Mouse (Mus musculus) retina, postnatal 1 day (tissue): ENCODE data around the gene Klhl8.

ENCODE experiments used
- DNase-seq: peaks from one replicate; pipeline ENCODE4 v3.0.0-alpha.2; 2012

Klhl8 gene

DNA sequence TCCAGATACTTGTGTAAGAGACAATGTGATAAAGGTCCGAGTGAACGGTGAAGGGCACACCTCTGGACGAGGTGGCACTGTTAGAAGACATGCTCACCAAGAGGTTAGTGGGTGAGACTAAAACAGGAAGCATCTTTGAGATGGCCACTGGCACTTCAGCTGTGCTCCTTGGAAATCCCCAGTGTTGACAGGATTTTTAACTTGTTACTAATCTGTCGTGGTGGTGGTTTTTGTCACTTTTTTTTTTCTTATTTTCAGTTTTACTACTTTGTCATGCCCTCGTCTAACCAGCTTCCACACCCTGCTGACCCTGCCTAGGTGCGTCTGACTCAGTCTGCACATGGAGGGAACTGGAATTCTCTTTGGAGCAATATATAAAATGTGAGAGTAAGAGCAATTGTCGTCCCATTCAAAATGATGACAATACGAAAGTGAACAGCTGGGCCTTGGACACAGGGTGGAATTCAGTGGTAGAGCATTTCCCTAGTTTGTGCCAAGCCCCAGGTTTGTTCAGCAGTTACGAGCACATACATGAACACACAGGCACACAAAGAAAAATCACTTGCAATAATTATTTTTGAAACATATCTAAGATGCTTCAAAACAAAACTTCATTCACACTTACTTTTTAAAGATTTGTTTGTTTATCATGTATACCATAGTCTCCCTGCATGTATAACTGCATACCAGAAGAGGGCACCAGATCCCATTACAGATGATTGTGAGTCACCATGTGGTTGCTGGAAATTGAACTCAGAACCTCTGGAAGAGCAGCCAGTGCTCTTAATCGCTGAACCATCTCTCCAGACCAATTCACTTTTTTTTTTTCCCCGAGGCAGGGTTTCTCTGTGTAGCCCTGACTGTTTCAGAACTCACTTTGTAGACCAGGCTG lies 3.5 kb upstream of the Klhl8 start:
- DNase-seq = no peak

DNA sequence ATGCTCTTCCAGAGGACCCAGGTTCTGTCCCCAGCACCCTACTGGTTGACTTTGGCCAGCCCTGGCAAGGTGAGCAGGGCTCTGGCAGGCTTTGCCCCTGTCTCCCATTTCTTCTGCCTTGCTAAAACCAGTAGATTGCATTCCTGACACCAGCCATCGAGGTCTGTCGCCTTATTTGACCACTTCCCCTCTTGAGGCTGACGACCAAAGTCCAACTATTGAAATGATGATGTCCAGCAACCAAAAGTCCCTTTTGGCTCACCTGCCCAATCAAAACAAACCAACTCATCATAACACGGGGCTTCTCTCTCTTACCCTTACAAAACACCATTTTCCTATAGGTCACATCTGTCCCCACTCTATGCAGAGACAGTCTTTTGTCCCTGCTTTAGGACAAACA lies 2.1 kb upstream of the Klhl8 start:
- DNase-seq = no peak

DNA sequence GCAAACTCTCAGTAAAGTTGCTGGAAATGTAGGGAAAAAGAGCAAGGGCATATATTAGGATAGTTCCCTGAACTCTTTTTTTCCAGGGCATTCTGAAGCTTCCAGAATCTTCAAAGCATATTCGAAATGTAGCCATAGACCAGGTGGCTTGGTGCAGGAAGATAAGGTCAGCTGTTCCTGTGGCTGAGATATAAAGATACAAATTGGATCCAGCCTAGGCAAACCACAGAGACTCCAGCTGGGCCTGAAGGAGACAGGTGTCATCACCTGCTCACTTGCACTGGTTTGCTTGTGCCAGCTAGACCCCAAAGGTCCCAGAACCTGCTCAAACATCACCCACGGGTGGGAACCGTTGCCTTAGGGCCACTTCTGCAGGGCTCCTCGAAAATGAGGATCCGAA lies 496 bp upstream of the Klhl8 start:
- DNase-seq = no peak

DNA sequence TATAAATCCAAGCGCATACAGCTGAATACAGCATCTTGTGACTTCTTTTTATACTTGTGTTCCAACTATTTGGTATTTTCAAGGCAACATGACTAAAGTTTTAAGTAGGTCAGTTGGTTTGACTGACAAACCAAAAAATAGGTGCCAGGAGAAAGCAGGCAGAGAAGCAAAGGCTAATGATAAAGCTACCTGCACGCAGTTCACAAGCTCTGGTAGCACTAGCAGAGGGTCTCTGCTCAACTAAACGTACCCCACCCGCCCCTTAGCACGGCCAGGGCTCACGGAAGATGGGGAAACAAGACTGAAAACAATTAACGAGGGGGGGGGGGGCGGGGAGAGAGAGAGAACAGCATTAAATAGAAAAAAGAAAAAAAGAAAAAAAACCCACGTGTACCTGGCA lies 903 bp downstream of the Klhl8 start:
- no peak for DNase-seq

DNA sequence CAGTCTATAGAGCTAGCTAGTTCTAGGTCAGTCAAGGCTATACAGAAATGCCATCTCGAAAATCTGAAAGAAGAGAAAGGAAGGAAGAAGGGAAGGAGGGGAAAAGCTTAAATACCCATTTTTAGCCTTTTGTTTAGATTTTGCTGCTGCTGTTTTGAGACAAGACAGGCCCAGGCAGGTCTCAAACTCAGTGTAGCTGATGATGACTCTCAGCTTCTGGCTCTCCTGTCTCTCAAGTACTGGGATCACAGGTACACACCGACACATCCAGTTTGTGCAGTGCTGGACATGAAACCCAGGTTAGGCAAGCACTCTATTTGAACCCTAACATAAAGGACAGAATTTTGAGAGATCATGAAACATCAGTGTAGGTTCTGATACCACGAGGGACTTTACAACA lies 1.6 kb downstream of the Klhl8 start:
- DNase-seq = no peak

DNA sequence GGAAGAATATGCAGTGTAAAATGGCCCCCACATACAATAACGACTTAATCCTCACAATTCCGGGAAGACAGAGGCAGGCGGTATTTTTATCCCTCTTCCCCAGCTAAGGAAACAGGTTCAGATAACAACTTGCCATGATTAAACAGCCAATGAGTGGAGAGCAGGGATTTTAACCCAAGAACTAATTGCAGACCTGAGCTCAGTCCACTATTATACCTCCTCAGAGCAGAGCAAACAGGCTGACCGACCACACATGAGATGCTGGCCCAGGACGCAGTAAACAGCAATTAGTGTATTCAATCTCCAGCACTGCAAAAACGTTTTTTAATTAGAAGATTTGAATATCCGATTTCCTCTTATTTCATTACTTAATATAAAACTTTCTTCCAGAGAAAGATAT lies 2.2 kb downstream of the Klhl8 start:
- no peak for DNase-seq

DNA sequence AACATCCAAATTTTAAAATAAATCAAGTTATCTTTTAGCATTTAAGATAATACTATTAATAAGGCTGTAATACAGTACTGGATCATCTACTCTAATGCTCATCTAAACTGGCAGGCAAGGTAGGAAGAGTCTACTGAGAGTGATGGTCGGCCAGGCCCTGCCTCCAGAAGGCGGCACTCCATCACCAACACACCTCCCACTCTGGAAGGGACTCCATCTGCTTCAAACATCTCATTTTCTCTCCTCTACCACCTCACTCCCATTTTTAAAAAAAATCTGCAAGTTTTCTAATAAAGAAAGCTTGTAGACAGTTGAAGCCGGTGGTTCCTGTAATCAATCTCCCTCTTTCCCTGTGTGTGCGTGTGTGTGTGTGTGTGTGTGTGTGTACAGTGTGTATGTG lies 3.2 kb downstream of the Klhl8 start:
- no peak for DNase-seq

DNA sequence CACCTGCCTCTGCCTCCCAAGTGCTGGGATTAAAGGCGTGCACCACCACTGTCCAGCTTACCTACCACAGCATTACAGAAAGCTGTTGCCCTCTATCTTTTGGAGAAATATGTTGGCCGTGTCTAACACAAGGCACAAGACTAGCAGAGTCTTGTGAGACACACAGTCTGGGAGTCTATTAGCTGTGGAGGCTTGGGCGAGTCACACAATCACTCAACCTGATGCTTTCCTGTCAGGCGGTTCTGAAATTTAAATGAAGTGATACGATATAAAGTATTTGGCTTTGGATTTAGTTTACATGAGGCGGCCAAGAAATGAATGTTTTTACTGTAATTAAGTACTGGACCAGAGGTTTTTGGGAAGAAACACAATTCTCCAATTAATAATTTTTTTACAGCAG lies 4.9 kb downstream of the Klhl8 start:
- no peak for DNase-seq

DNA sequence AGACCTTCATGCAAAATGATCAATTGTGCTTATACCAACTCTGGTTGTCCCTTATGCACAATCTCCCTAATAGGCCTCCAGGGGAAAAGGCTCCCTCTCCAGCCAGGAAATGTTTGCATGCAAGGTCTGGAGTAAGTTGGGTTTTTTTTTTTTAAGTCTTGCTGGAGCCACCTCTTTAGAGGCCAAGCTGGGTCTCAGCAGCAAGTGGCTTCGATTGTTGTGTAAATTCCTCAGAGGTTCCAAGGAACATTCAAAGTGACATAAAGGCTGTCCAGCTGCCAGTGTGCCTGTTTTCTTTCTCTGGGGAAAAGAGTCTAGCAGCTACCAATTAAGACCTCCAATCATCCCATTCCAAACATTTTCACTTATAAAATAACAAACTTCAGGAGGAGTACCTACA lies 12.7 kb downstream of the Klhl8 start:
- DNase-seq = no peak

DNA sequence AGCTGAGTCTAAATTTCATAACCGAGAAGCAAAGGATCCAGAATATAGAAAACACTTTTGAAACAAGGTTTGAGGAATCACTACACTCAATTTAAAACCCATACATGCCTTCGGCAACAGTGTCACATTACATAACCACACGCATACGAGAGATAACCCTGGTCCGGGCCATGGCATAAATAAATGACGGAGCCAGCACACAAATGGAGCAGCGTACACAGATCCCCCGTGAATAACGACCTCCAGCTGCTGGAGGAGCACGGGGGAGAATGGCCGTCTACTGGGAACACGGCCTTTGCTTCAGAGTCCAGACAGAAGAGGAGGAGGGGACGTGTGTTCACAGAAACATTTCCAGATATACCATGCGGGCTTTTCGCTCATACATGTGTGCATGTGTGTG lies 21.3 kb downstream of the Klhl8 start:
- no peak for DNase-seq

DNA sequence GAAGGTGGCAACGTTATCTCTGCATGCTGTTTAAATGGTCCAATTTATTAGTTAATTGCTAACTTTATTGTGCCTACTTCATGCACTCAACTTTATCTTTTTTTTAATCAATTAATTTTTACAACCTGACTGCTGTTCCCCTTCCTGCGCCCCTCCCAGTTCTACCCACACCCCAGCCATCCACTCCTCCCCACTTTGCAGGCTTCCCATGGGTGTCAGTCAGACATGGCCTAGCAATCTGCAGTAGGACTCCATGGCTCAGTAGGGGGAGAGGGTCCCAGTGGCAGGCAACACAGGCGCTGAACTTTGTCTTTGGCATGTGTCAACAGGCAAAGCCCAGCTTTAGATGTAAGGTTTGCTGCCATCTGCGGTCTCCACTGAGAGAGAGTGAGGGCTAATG lies 47.3 kb downstream of the Klhl8 start:
- no peak for DNase-seq

DNA sequence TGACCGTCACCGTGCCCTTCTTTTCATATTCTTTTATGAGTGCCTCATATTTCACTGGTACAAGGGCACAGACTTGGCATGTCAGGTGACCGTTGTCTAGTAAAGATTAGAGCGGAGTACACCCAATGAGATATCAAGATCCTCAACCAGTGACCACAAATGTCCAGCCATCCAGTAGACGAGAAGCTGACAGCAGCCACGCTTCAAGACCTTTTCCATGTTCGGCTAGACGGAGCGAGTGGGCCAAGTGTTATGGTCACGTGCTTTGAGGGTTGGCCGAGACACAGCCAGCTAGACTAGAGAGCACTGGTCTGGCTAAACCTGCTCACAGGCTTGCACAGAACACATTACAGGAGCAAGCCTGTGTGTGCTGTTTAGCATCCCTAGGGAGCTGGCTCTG lies 50.4 kb downstream of the Klhl8 start:
- DNase-seq = no peak

DNA sequence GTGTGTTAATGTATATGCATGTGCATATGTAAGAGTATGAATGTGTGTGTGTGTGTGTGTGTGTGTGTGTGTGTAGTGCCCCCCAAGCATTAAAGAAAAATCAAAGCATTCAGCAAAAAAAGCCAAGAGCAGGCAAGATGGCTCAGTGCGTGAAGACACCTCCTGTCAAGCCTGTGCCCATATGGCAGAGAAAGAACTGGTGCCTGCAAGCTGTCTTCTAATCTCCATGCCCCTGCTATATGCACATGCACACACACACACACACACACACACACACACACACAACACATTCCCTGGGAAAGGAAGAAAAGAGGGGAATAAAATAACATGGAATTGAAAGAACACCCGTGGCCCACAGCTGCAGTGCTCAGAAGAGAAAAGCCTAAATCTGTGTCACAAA lies 53.9 kb downstream of the Klhl8 start:
- DNase-seq = no peak

DNA sequence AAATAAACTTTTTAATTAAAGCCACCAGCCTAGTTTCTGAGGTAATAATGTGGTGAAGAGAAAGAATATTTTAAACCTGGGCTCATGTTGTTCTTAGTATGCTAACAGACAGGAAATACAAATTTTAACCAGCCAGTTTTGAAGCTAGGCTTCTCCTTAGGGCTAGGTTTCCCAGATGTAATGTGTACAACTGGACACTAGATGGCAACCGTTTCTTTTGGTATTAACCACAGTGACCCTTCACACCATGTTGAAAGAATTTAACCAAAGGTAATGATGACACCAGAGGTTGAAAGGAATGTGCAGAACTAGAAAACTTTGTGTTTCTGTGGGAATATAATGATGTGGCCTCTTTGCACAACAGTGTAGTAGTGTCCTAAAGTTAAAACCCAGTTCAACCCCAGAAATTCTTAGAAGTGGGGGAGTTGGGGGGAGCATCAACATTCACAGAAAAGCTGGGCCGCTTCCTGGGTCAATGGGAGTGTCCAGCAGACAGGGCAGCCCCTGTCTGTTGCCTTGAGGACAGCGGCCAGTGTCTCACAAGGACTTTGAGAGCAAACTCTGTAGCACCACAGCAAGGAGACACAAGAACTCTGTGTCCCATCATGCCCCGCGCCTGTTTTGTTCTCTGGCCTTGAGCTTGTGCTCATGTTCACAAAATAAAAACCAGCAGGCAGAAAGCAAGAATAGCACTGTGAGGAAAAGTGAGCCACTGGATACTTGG lies 54.6 kb downstream of the Klhl8 start:
- DNase-seq = peak; percentile 79

DNA sequence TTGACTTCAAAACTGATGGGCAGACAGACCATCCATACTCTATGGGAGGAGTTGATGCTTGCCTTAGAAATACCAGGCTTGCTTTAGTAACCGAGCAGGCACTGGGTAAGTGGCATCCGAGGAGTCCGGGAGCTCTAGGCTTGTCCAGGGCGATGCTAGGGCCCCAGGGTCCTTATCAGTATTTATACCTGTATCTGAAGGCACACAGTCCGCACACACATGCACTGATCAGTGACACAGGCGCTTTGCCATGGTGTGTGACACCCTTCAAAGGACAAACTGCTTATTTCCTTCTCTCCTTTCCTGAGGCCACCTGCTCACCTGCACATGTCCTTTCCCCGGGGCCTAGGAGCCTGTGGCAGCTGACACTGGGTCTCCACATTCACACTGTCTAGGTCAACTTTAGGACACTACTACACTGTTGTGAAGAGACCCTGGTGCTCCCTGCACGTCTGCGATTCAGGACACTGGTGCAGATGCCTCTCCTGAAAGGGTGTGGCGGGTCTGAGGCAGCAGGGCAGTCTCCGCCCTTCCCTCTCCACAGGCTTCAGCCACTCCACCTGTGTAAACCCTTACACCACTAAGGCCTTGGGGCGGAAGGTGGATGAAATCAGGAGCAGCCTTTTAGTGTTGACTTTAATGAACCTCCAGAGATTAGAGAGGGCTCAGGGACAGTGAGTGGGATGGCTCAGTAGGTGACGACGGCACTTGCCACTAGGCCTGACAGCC lies 55.4 kb downstream of the Klhl8 start:
- no peak for DNase-seq

DNA sequence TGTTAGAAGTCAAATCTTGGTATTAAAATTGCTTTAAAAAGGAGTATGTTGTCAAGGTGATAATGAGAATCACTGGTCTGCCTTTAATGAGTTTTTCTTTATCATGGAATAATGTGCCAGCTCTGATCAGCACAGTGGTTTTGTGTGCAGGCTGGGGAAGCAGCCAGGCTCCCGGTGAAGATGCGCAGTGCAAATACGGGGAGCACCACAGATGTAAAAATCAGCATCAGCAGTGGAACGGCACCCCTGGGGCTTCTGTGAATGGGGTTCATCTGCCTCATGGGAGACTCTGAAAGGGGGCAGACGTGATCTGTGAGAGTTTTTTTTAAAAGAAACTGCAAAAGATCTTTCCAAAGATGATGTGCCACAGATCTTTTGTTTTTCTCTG lies 56.3 kb downstream of the Klhl8 start:
- DNase-seq = no peak

DNA sequence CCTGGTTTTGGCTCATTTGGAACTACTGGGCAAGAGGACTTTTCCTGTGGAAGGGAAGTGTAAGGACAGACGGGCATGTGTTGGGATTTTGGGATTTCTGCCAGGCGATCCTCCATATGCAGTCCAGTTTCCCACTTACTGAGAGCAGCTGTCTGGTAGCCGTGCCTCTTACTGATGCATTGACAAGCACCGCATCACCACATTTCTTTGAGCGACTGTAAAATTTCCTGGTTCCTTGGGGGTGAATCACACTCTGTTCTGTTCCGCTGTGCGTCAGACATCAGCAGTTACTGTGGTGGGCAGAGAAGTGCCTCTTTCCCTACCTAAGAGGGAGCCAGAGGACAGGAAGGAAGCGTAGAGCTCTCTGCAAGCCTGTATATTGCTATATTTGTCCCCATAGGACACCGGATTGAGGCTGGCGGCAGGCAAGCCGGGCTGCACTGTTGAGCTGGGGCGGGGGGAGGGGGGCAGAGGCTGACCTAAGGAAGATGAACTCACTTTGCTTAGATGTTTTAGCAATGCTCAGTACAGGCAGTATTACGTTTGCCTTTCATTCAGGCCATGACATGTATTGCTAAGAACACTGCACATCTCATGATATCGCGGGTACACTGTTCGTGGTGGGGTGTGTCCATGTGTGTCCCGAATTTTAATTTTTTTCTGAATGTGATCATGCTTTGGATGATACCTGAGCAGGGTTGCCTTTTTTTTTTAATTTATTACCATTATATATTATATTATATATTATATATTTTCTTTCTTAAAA lies 56.8 kb downstream of the Klhl8 start:
- DNase-seq = no peak

DNA sequence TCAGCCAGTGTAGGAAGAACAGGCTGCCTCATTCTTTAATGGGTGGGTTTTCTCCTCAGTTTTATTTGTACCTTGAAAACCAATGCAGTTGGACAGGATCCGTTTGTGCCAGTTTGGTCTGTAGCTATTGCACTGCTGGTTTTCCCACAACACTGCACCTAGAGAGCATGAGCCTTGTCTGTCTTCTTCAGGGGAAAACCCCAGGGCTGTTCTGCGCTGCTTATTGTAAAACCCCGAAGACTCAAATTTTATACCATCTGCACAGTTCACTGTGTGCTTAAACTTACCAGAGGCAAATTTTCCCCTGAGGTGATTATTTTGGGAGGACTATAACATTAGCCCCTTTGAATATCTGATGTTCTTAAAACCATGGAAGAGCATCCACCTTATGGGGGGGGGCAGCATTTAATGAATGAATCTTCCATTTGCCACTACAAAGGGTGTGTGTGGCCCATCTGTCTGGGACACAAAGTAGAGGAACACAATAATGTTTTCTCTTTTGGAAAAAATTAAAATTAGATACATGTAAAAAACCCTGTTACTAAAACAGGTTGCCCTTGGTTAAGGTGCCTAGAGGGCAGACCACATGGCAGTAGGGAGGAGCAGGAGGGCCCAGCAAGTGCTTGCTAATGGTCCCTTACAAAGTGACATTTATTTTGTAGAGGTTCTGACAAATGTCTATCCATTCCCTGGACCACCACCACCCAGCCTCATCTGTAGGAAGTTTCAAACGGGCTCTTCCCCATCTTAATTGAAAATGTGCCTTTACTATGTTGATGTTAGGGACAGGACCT lies 58.1 kb downstream of the Klhl8 start:
- no peak for DNase-seq

DNA sequence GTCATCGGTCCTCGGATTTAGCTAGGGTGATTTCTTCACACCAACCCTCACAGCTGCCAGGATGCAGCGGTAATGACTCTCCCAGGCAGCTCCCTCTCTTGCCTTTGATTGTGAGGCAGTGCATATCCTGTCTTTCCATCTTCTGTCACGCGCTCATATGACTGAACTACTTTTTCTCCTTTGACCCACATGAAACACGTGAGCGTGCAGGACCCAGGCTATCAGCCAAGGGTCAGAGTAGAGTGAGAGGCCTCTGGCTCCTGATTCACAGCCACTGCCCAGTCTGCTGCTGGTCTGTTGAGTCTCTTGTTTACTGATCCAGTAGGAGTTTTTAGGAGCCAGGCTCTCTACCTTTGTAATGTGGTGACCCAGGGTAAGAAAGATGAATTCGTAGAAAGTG lies 62.5 kb downstream of the Klhl8 start:
- DNase-seq = no peak

DNA sequence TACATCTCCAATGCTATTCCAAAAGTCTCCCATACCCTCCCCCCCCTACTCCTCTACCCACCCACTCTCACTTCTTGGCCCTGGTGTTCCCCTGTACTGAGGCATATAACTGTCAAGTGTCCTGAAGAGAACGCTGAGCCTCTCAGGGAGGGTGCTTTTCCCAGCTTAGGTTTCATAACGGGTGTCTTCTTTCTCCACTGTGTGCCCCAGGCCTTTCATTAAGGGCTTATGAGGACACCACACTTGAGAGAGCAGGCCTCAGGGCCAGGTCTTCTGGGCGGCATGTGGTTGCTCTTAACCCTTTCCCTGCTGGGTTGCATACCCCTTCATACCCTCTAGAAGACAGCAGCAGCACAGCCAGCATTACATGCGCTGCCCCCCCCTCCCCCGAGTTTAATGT lies 64.5 kb downstream of the Klhl8 start:
- DNase-seq = peak; percentile 62

DNA sequence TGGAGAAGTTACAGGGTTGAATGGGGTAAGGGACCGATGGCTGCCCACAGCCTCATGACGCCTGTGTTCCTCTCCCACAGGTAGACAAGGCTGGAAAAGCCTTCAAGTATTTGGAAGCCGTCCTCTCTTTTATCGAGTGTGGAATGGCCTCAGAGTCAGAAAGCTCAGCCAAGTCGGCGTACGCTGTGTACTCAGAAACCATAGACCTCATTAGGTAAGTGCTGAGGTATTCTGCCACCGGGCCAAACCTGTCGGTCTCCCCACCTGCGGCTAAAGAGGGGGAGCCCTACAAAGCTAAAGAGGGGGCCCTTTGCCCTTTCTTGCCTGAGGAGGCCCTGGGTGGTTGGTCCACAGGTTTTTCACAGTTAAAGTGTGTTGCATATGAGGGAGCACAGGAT lies 64.9 kb downstream of the Klhl8 start:
- DNase-seq = no peak
